Mouse (Mus musculus) liver, embryonic 13.5 days (tissue): Measurements from ENCODE around the gene Agpat1. TPM values are rescaled to one million over a fixed set of nuclear protein-coding genes. Genes with fewer than 3 reads are reported as not detected.

ENCODE experiments used
- ATAC-seq: fragments of 200-750 bp; cut with Nextera tagmentation; 2 replicates; pipeline ENCODE4 v1.8.0; 2017; ENCODE audit warnings: low read depth, mild to moderate bottlenecking, moderate number of reproducible peaks, moderate library complexity
- DNase-seq: peaks from one replicate; pipeline ENCODE4 v3.0.0; 2022
- H3K27ac ChIP-seq: fragments of 300-500 bp; sonication (generic); 2 replicates; pipeline ENCODE4 v1.5.1; 2015; ENCODE audit warnings: moderate library complexity, mild to moderate bottlenecking, inconsistent platforms
- H3K27me3 ChIP-seq: fragments of 300-500 bp; sonication (generic); 2 replicates; pipeline ENCODE4 v1.6.1; 2015; ENCODE audit warnings: mild to moderate bottlenecking, inconsistent platforms
- H3K36me3 ChIP-seq: fragments of 300-500 bp; sonication (generic); 2 replicates; pipeline ENCODE4 v1.6.1; 2015; ENCODE audit warnings: mild to moderate bottlenecking, inconsistent platforms
- H3K4me1 ChIP-seq: fragments of 300-500 bp; sonication (generic); replicated peaks from 2 replicates; pipeline ENCODE4 v1.6.1; 2015; ENCODE audit warnings: inconsistent platforms
- H3K4me2 ChIP-seq: fragments of 300-500 bp; sonication (generic); 2 replicates; pipeline ENCODE4 v1.6.1; 2015; ENCODE audit warnings: inconsistent platforms, mild to moderate bottlenecking, moderate library complexity
- H3K4me3 ChIP-seq: fragments of 300-500 bp; sonication (generic); replicated peaks from 2 replicates; pipeline ENCODE4 v1.5.1; 2015; ENCODE audit warnings: mild to moderate bottlenecking, inconsistent platforms
- H3K9ac ChIP-seq: fragments of 300-500 bp; sonication (generic); 2 replicates; pipeline ENCODE4 v1.6.1; 2015; ENCODE audit warnings: mild to moderate bottlenecking, inconsistent platforms
- H3K9me3 ChIP-seq: fragments of 300-500 bp; sonication (generic); replicated peaks from 2 replicates; pipeline ENCODE4 v1.6.1; 2016; ENCODE audit warnings: inconsistent platforms
- WGBS: fragments of 180-500 bp; shearing (Covaris S2); methylation state at CpG from one replicate; pipeline ENCODE4 v1.1.7; 2015; ENCODE audit not compliant: insufficient replicate concordance; 5-methylcytosine and 5-hydroxymethylcytosine counted together
- polyA plus RNA-seq: library from polyadenylated mRNA; unstranded; fragments of >200 nt; fragmentation: Nextera tagmentation; extraction: Ambion mirVana; gene quantifications from 2 replicates; pipeline ENCODE4 v1.2.1, GENCODE M21; 2015

Gene Agpat1
- polyA plus RNA-seq, 1 experiment from 2014 or later = 24.9 TPM

DNA sequence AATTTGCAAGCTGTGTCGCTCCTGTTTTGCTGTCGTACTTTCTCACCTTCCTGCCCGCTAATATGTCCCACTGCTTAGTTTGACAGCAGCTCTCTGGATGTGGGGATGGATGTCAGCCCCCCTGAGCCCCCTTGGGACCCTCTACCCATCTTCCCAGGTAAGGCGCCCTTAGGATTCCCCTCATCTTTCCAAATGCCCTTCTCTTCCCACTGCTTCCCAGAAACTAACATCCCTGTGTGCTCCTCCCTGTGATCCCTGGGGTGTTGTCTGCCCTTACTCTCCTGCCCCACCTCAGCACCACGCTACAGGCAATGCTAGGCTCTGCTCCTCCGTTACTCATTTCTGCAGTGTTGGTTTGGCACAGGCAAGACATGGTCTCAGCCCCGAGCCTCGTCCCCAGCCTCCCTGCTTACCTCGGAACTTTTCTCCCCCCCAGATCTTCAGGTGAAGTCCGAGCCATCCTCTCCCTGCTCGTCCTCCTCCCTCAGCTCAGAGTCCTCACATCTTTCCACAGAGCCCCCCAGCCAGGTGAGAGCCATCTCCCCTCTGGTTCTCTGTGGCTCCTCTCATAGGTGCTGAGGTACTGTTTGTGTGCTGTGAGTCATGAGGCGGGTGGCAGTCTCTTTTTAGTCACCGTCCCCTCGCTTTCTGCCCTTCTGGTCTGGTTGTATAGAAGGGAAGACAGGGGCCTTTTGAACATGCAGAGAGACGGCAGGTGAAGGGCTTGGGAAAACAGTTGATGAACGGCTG is 44.3 kb downstream of the Agpat1 start:
- peak overlapping the region; percentile 94 for H3K4me3 ChIP-seq
- H3K27me3 ChIP-seq = 0 out of 2 replicates have a peak, but pooled peaks cover 2% of the 10 kb centered on the region
- 83% methylated on average over 16 of the region's 16 CpGs for WGBS
- H3K9ac ChIP-seq = peak overlapping the region; percentile 88
- ATAC-seq (no peak), DNase-seq (no peak)
- H3K36me3 ChIP-seq = peaks cover 43% of the 10 kb centered on the region
- H3K27ac ChIP-seq = no peak overlapping the region
- H3K9me3 ChIP-seq = no peaks in the 10 kb centered on the region
- peak overlapping the region; percentile 90 for H3K4me2 ChIP-seq
- H3K4me1 ChIP-seq = peaks cover 41% of the 10 kb centered on the region

GRCm38 (mm10) chr17:34649106-34649864 is 45.2 kb downstream of the Agpat1 start:
- WGBS = 77% methylated on average over 18 of the region's 18 CpGs
- no peaks in the 10 kb centered on the region for H3K9me3 ChIP-seq
- no peak overlapping the region for H3K4me2 ChIP-seq
- H3K27ac ChIP-seq = no peak overlapping the region
- peaks cover 49% of the 10 kb centered on the region for H3K36me3 ChIP-seq
- H3K4me3 ChIP-seq = no peak overlapping the region
- no peak overlapping the region for H3K9ac ChIP-seq
- peaks cover 43% of the 10 kb centered on the region for H3K4me1 ChIP-seq
- no peak for ATAC-seq
- no peak for DNase-seq
- H3K27me3 ChIP-seq = no peaks in the 10 kb centered on the region

- H3K4me3 ChIP-seq = no peak overlapping the region
- H3K4me2 ChIP-seq = no peak overlapping the region
- peaks cover 43% of the 10 kb centered on the region for H3K4me1 ChIP-seq
- ATAC-seq = no peak
- DNase-seq = no peak
- no peak overlapping the region for H3K27ac ChIP-seq
- H3K27me3 ChIP-seq = no peaks in the 10 kb centered on the region
- H3K9me3 ChIP-seq = no peaks in the 10 kb centered on the region
- no peak overlapping the region for H3K9ac ChIP-seq
- peaks cover 54% of the 10 kb centered on the region for H3K36me3 ChIP-seq
- WGBS = 87% methylated on average over 14 of the region's 14 CpGs
Observed at GRCm38 (mm10) chr17:34650781-34651180, 46.7 kb downstream of the Agpat1 start.

GRCm38 (mm10) chr17:34651507-34652221 is 47.6 kb downstream of the Agpat1 start:
- no peaks in the 10 kb centered on the region for H3K27me3 ChIP-seq
- H3K9ac ChIP-seq = no peak overlapping the region
- peaks cover 34% of the 10 kb centered on the region for H3K4me1 ChIP-seq
- WGBS = 61% methylated on average over 19 of the region's 19 CpGs
- no peak overlapping the region for H3K4me3 ChIP-seq
- ATAC-seq (no peak), DNase-seq (no peak)
- H3K9me3 ChIP-seq = no peaks in the 10 kb centered on the region
- H3K27ac ChIP-seq = no peak overlapping the region
- no peak overlapping the region for H3K4me2 ChIP-seq
- peaks cover 54% of the 10 kb centered on the region for H3K36me3 ChIP-seq

GRCm38 (mm10) chr17:34652546-34652945 is 48.5 kb downstream of the Agpat1 start:
- DNase-seq (no peak), ATAC-seq (no peak)
- 76% methylated on average over 10 of the region's 10 CpGs for WGBS
- Histone ChIP-seq H3K9ac (no peak overlapping the region), H3K4me3 (no peak overlapping the region), H3K4me2 (no peak overlapping the region), H3K9me3 (no peaks in the 10 kb centered on the region), H3K27me3 (peaks cover 5% of the 10 kb centered on the region; the same call in 1 of the 2 replicates), H3K36me3 (peaks cover 54% of the 10 kb centered on the region), H3K27ac (no peak overlapping the region), H3K4me1 (peaks cover 32% of the 10 kb centered on the region)

DNA sequence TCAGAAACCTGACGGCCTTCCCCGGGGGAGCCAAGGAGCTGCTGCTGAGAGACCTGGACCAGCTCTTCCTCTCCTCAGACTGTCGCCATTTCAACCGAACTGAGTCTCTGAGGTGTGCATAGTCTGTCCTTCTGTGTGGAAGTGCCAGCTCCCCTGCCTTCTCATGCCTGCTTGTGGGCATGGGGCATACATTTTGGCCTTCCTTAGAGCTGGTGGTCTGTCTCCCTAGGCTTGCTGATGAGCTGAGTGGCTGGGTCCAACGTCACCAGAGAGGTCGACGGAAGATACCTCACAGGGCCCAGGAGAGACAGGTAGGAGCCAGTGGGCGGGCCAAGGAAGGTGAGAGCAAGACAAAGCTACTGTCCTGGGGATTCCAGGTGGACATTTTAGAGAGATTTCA is 48.9 kb downstream of the Agpat1 start:
- WGBS = 78% methylated on average over 8 of the region's 8 CpGs
- Histone ChIP-seq H3K27ac (no peak overlapping the region), H3K4me2 (no peak overlapping the region), H3K9me3 (no peaks in the 10 kb centered on the region), H3K36me3 (peaks cover 54% of the 10 kb centered on the region), H3K9ac (no peak overlapping the region), H3K4me3 (no peak overlapping the region), H3K4me1 (peaks cover 27% of the 10 kb centered on the region), H3K27me3 (peaks cover 5% of the 10 kb centered on the region; the same call in 1 of the 2 replicates)
- ATAC-seq = no peak
- no peak for DNase-seq

DNA sequence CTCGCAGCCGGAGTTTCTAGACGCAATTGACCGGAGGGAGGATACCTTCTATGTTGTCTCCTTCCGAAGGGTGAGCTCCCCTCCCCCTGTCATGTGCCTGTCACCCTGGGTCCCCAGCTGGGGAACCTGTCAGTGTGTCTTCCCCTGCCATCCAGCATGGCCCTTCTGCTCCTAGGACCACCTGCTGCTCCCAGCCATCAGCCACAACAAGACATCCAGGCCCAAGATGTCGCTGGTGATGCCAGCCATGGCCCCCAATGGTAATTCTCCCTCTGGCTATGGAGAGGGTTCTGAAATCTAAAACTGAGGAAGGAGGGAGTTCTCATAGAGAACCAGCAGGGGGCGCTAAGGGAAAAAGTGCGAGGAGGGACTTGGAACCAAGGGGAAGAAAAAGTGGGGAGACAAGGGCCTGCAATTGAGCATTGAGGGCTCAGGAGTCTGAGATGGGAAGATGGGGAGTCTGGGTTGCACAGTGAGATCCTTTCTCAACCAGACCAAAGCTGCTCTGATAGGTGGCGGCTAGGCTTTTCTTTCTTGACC is 49.8 kb downstream of the Agpat1 start:
- WGBS = 55% methylated on average over 9 of the region's 9 CpGs
- Histone ChIP-seq H3K9me3 (no peaks in the 10 kb centered on the region), H3K4me2 (no peak overlapping the region), H3K9ac (no peak overlapping the region), H3K27me3 (peaks cover 10% of the 10 kb centered on the region), H3K4me1 (peaks cover 20% of the 10 kb centered on the region), H3K27ac (no peak overlapping the region), H3K36me3 (peaks cover 52% of the 10 kb centered on the region), H3K4me3 (no peak overlapping the region)
- ATAC-seq (no peak), DNase-seq (no peak)

DNA sequence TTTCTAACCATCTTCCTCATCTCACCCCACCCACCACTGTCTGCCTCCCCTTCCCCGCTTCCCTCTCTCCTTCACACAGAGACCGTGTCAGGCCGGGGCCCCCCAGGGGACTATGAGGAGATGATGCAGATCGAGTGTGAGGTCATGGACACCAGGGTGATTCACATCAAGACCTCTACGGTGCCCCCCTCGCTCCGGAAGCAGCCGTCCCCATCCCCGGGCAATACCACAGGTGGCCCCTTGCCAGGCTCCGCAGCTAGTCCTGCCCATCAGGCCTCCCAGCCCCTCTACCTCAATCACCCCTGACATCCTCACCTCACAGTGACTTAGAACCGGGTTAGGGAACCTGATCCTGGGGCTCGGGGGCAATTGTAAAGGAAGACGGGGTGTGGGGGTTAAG is 50.3 kb downstream of the Agpat1 start:
- H3K27ac ChIP-seq = no peak overlapping the region
- peaks cover 17% of the 10 kb centered on the region for H3K4me1 ChIP-seq
- no peak overlapping the region for H3K4me3 ChIP-seq
- ATAC-seq (no peak), DNase-seq (no peak)
- H3K9me3 ChIP-seq = no peaks in the 10 kb centered on the region
- no peak overlapping the region for H3K9ac ChIP-seq
- H3K4me2 ChIP-seq = no peak overlapping the region
- H3K36me3 ChIP-seq = peaks cover 46% of the 10 kb centered on the region
- H3K27me3 ChIP-seq = peaks cover 16% of the 10 kb centered on the region
- WGBS = 83% methylated on average over 13 of the region's 13 CpGs

- H3K27ac ChIP-seq = no peak overlapping the region
- H3K4me2 ChIP-seq = no peak overlapping the region
Observed at GRCm38 (mm10) chr17:34655160-34655559, 51.1 kb downstream of the Agpat1 start.

DNA sequence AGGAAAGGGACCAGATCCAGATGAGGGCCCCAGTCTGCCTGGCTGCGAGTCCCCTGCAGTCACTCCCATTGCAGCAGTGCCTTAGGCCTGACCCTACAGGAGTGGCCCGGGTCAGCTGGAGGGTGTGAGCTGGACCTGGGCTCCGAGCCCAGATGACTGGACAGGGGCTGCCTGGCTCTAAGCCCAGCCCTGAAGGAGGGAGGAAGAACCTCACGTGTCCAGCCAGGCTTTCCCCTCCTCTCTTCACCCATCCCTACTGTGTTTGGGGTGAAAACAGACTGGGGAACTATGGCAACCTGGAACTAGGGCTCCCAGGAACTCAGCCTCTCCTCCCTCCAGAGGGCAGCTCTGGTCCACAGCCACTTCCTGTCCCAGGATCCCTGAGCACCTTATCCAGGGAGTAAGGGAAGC is 51.5 kb downstream of the Agpat1 start:
- Histone ChIP-seq H3K4me2 (no peak overlapping the region), H3K9me3 (no peaks in the 10 kb centered on the region), H3K27ac (no peak overlapping the region), H3K27me3 (peaks cover 28% of the 10 kb centered on the region), H3K4me1 (peaks cover 20% of the 10 kb centered on the region), H3K4me3 (no peak overlapping the region), H3K36me3 (peaks cover 35% of the 10 kb centered on the region), H3K9ac (no peak overlapping the region)
- 49% methylated on average over 4 of the region's 4 CpGs for WGBS
- DNase-seq = no peak
- peak; percentile 41 for ATAC-seq

More at GRCm38 (mm10) chr17:34655160-34655559, 51.1 kb downstream of the Agpat1 start:
- H3K9ac ChIP-seq = no peak overlapping the region
- no peaks in the 10 kb centered on the region for H3K9me3 ChIP-seq
- DNase-seq (no peak), ATAC-seq (no peak; the same call in 1 of the 2 replicates)
- H3K27me3 ChIP-seq = peaks cover 23% of the 10 kb centered on the region
- peaks cover 39% of the 10 kb centered on the region for H3K36me3 ChIP-seq
- WGBS = 51% methylated on average over 7 of the region's 7 CpGs
- H3K4me3 ChIP-seq = no peak overlapping the region
- H3K4me1 ChIP-seq = peaks cover 16% of the 10 kb centered on the region

- H3K9me3 ChIP-seq = no peaks in the 10 kb centered on the region
- H3K4me1 ChIP-seq = peaks cover 31% of the 10 kb centered on the region
- H3K9ac ChIP-seq = no peak overlapping the region
- WGBS = 55% methylated on average over 8 of the region's 8 CpGs
- DNase-seq = no peak
- peaks cover 24% of the 10 kb centered on the region for H3K36me3 ChIP-seq
- H3K4me3 ChIP-seq = no peak overlapping the region
- H3K27ac ChIP-seq = no peak overlapping the region
- no peak for ATAC-seq
- H3K27me3 ChIP-seq = peaks cover 38% of the 10 kb centered on the region
- H3K4me2 ChIP-seq = no peak overlapping the region
Observed at GRCm38 (mm10) chr17:34656666-34657065, 52.6 kb downstream of the Agpat1 start.
